Mouse (Mus musculus): Measurements from ENCODE around the gene Ephx1. TPM values are rescaled to one million over a fixed set of nuclear protein-coding genes. Genes with fewer than 3 reads are reported as not detected.
"Not testable (repeated sequence)": the region's sequence is repeated elsewhere in the genome, so short reads cannot be mapped to it uniquely, and the experiment has no call there.

Gene Ephx1
- total RNA-seq, 4 experiments from 2014 or later, result 31.7 to 53.2 (median 43.4) TPM

DNA sequence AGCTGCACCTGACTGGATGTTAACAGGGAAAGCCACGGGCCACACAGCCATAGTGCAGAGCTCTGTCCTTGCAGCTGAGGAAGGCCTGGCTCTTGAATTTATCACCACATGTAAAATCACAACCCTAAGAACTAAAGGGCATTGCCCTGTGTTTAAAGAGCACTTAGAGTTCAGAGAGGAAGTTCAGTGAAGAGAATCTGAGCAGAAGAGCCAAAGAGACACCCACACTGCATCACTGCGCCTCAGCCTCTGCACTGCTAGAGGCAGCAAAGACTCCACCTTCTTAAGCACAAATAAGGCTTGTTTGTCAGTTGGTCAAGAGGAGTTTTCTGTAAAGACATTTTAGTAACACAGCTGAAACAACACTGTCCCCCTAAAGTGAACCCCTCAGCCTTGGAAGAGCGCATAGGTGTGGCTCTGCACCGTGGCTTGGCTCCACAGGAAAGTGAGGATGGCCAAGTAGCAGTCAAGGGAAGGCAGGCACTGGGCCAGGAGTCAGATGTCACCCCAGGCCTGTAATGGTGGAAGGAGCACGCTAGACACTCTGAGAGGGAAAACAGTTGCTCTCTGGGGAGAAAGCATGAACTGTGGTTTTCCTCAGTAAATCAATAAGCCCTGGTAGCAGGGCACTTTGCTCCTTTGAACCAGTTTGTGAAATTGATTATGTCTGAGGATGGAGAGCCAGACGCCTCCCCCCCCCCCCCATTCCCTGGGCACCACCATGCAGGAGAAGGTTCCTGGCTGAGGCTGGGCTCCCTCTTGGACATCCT is 5.8 kb downstream of the Ephx1 start:
- DNase-seq (ENCODE audit: low spot score in 2 of 2), result no peak

GRCm38 (mm10) chr1:181013446-181013845 is 7.3 kb downstream of the Ephx1 start:
- no peak for DNase-seq (ENCODE audit: low spot score in 2 of 2)

DNA sequence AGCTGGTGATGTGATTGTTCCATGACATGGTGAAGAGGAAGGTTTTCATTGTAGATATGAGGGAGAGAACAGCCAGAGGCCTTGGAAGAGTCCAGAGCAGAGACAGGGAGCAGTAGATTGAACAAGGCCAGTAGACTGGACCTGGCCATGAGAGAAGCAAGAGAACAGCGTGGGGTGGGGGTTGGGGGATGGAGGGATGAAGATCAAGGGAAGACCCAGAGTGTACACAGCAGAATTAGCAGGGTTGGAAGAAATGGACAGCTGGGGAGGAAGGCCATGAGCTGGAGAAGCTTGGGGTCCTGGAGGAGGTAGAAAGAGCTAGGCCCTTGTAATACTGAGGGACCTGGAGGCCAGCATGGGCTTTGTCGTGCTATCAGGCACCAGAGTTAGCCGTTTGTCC is 8.3 kb downstream of the Ephx1 start:
- no peak for DNase-seq (ENCODE audit: low spot score in 2 of 2)

- no peak for DNase-seq (ENCODE audit: low spot score in 2 of 2)
These were observed 9.1 kb downstream of the Ephx1 start for GRCm38 (mm10) chr1:181011601-181012000.

GRCm38 (mm10) chr1:181010171-181010932 is 10.4 kb downstream of the Ephx1 start:
- no peak for DNase-seq (ENCODE audit: low spot score in 2 of 2)

DNA sequence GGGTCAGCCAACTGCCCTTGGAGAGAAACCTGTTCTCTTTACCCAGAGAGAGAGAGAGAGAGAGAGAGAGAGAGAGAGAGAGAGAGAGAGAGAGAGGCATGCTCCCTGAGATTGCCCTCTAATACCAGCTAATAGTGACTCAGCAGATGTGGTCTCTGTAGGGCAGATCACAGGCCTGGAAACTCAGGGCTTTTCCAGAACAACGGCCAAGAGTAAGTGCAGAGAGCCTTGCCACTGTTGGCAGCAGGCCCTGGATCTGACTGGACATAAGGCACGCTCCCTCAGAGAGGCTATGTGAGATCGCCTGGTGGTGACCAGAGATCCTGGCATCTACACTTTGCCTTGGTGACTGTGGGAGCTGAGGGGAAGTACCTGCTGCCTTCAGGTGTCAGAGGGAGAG is 10.9 kb downstream of the Ephx1 start:
- no peak for DNase-seq (ENCODE audit: low spot score in 2 of 2)

GRCm38 (mm10) chr1:181009011-181009590 is 11.6 kb downstream of the Ephx1 start:
- DNase-seq (ENCODE audit: low spot score in 2 of 2), result no peak

DNA sequence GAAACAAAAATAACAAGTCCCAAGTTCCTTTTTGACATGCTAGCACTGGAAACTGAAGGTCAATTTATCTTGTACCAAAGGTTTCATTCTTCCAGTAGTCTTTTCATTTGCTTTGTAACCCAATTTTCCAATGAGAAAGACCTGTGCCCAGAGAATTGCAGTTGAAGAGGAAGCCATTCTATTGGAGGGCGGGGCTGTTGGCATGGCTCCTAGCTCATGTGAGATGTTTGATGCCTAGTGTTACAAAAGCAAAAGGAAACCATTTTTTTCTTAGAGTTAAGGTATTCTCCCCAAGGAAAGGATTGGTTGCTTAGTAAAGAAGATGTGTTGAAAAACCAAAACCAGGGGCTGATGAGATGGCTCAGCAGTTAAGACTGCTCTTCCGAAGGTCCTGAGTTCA is 12.4 kb downstream of the Ephx1 start:
- DNase-seq (ENCODE audit: low spot score in 2 of 2), result no peak

- DNase-seq (ENCODE audit: low spot score in 2 of 2), result no peak
These were observed 12.9 kb downstream of the Ephx1 start for GRCm38 (mm10) chr1:181007831-181008230.

GRCm38 (mm10) chr1:181005331-181005730 is 15.4 kb downstream of the Ephx1 start:
- no peak for DNase-seq (ENCODE audit: low spot score in 2 of 2)

- DNase-seq (ENCODE audit: low spot score in 2 of 2), result no peak
These were observed 16.9 kb downstream of the Ephx1 start for GRCm38 (mm10) chr1:181003790-181004189.

GRCm38 (mm10) chr1:181001621-181002020 is 19.1 kb downstream of the Ephx1 start:
- DNase-seq (ENCODE audit: low spot score in 2 of 2), result no peak

DNA sequence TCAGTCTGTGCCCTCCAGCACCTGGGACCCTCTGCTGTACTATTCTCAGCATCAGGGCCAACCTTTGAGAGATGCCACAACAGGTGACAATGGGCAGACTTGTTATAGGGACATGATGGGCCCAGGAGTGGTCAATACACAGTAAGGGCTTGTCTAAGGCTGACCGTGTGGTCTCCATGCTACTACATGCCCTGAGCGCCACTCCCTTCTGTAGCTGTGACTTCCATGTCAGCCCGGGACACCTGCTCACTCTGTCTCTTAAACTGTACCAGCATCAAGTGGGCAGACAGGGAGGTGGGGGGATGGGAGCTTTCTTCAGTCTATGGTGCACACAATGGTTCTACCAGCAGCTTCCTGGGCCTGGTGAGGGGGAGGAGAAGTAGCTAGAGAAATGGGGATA is 19.5 kb downstream of the Ephx1 start:
- no peak for DNase-seq (ENCODE audit: low spot score in 2 of 2)

GRCm38 (mm10) chr1:181000501-181001092 is 20.1 kb downstream of the Ephx1 start:
- DNase-seq (ENCODE audit: low spot score in 2 of 2), result no peak

- DNase-seq (ENCODE audit: low spot score in 2 of 2), result no peak
These were observed 28.6 kb downstream of the Ephx1 start for GRCm38 (mm10) chr1:180992142-180992541.

- DNase-seq (ENCODE audit: low spot score in 2 of 2), result no peak
These were observed 30.0 kb downstream of the Ephx1 start for GRCm38 (mm10) chr1:180990671-180991070.

DNA sequence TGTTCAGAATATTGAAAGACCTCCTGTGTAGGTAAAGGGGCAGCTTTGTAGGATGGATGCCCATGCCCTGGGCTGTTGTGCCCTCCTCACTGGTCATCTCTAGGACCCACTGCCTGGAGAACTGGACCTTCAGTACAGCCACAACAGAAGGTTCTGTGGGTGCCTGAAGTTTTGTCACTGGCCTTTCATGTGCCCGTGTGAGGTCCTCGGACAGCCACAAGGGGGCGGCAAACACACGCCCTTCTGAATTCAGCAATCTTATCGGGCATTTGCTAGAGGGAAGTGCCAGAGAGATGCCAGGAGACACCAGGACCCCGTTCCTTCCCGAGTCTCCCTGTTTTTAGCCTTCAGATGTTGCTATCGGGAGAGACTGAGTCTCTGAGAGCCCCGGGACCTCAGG is 32.9 kb downstream of the Ephx1 start:
- peak; percentile 43 to 73 for DNase-seq (ENCODE audit: low spot score in 2 of 2)

- no peak for DNase-seq (ENCODE audit: low spot score in 2 of 2)
These were observed 34.0 kb downstream of the Ephx1 start for GRCm38 (mm10) chr1:180986701-180987100.

DNA sequence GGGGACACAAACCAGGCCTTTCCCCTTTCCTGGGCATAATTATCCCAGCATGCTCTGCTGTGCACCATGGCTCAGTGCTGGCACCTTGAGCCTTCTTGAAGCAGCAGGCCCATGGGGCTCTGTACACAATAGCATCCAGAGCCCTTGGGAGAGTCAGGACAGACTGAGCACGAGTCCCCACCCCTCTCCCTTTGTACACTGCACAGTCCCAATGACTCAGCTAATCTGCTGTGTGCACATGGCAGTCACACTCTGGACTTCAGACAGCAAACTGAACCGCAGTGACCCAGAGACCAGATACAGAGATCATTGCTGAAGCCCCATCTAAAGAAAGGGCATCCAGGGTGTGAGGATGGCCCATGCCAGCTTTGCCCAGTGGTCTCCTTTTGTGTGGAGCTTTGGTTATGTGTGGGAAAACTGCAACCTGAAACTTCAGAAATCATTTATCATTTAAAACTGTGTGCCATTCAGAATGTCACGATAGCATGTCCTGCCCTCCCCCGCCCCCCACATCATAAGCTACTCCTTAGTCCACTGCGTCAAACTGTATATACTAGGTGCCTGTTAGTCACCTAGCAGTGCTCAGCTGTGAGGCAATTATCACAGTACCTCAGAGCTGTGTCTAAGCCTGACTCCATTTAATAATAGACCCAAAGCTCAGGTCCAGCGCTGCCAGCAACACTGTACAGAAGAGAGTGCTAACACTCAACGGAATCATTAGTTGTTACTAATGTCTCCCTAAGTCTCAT is 39.2 kb downstream of the Ephx1 start:
- not testable (repeated sequence) for DNase-seq (ENCODE audit: low spot score in 2 of 2)

DNA sequence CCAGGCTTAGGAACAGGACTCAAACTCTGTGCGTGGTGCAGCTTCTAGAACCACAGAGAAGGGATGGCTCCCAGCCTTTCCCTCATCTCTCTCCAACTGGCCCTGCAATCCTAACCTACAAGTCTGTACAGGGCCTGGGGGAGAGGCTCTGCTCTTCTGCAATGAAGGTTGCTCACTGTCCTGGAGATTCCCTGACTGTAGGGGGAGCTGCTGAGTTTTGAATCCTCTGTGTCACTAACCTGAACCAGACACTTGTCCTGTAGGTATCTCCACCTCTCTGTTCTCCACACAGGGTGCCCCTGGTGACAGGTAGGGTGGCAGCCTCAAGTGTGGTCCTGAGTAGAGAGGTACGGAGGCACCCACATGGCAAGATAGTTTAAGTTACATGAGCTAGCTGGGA is 40.2 kb downstream of the Ephx1 start:
- DNase-seq (ENCODE audit: low spot score in 2 of 2), result no peak
